Mouse (Mus musculus): ENCODE measurements at regions not wholly inside any gene's neighbourhood (a gene's known extent, or its start where the extent isn't known, plus 50 kb on each side); places are given as distances from the start of the nearest gene placed in this dataset.
A peak's percentile ranks its signal among the peaks of the same experiment; 100 is the strongest.

- no peak for TF ChIP-seq POLR2A (IDR thresholded peaks at IDR 0.05; ENCODE audit: insufficient read depth, low read length)
- no peak for TF ChIP-seq CTCF (IDR thresholded peaks at IDR 0.05; ENCODE audit: low read depth, low read length)
- no peak for TF ChIP-seq EP300 (IDR thresholded peaks at IDR 0.05; ENCODE audit: insufficient read depth, low read depth, low read length)
- no peaks in the 10 kb centered on the region for H3K4me1 ChIP-seq (ENCODE audit: control insufficient read depth, insufficient read depth, low read length)
- H3K4me3 ChIP-seq (ENCODE audit: low read depth, low read length) = no peak overlapping the region
- no peak overlapping the region for H3K9ac ChIP-seq (ENCODE audit: low read depth, poor library complexity, severe bottlenecking)
- H3K27me3 ChIP-seq (ENCODE audit: control insufficient read depth, insufficient read depth, low read length, poor library complexity, severe bottlenecking) = no peaks in the 10 kb centered on the region
- H3K27ac ChIP-seq (ENCODE audit: insufficient read depth, low read length) = peak overlapping the region; percentile 23
- H3K9me3 ChIP-seq (replicated peaks; ENCODE audit: control insufficient read depth, insufficient read depth, low read length, poor library complexity, severe bottlenecking) = peaks cover 28% of the 10 kb centered on the region
- H3K36me3 ChIP-seq (ENCODE audit: control insufficient read depth, insufficient read depth, low read length, poor library complexity, severe bottlenecking) = 0 out of 2 replicates have a peak, but pooled peaks cover 10% of the 10 kb centered on the region
Observed at GRCm38 (mm10) chr5:64401737-64402136, 245.6 kb downstream of the Tbc1d1 start.

DNA sequence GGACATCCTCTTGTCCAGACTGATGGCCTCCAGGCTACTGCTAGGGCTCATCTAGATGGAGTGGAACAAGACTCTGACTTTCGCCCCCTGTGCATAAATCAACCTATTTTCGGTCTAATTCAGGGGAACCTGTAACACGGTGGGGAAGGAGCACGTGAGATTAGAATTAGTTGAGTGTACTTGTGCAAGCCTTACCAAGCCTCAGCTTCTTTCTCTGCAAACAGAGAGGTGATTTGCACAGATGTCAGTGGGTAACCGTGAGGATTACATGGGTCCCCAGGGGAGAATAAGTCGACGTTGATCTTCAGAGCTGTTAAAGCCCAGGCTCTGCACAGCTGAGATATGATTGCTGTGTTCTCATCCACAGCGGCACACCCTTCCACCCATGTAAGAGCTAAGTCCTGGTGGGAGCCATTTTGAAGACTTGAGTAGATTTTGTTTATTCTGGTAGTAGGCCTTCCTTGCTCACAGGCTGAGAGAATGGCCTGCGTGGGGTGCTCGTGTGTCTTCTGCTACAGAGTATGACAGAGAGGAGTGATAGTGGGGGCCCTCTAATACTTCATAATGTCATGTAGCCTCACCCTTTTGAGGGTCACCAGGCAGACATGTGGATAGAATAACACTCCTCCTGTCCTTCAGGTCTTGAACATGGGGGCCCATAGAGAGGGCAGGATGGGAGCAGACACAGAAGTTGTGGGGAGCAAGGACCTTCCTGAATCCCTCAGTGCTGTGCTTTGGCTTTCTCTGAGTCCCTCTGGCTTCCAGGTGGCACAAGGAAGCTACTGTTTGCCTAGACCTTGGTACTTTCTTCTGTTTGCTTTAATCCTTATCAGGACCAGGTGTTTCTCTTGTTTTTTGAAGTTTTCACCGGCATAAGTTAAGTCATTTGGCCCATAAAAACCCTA, 247.2 kb downstream of the Tbc1d1 start:
- no peaks in the 10 kb centered on the region for H3K4me1 ChIP-seq (ENCODE audit: control insufficient read depth, insufficient read depth, low read length)
- no peaks in the 10 kb centered on the region for H3K27me3 ChIP-seq (ENCODE audit: control insufficient read depth, insufficient read depth, low read length, poor library complexity, severe bottlenecking)
- H3K27ac ChIP-seq (ENCODE audit: insufficient read depth, low read length) = no peak overlapping the region
- H3K9me3 ChIP-seq (replicated peaks; ENCODE audit: control insufficient read depth, insufficient read depth, low read length, poor library complexity, severe bottlenecking) = peaks cover 28% of the 10 kb centered on the region
- no peak for TF ChIP-seq POLR2A (IDR thresholded peaks at IDR 0.05; ENCODE audit: insufficient read depth, low read length)
- TF ChIP-seq CTCF (IDR thresholded peaks at IDR 0.05; ENCODE audit: low read depth, low read length) = no peak
- no peak for TF ChIP-seq EP300 (IDR thresholded peaks at IDR 0.05; ENCODE audit: insufficient read depth, low read depth, low read length)
- no peak overlapping the region for H3K9ac ChIP-seq (ENCODE audit: low read depth, poor library complexity, severe bottlenecking)
- H3K4me3 ChIP-seq (ENCODE audit: low read depth, low read length) = no peak overlapping the region
- H3K36me3 ChIP-seq (ENCODE audit: control insufficient read depth, insufficient read depth, low read length, poor library complexity, severe bottlenecking) = 0 out of 2 replicates have a peak, but pooled peaks cover 8% of the 10 kb centered on the region

- Histone ChIP-seq H3K27me3 (ENCODE audit: control insufficient read depth, insufficient read depth, low read length, poor library complexity, severe bottlenecking) (no peaks in the 10 kb centered on the region), H3K9me3 (replicated peaks; ENCODE audit: control insufficient read depth, insufficient read depth, low read length, poor library complexity, severe bottlenecking) (peaks cover 28% of the 10 kb centered on the region), H3K36me3 (ENCODE audit: control insufficient read depth, insufficient read depth, low read length, poor library complexity, severe bottlenecking) (0 out of 2 replicates have a peak, but pooled peaks cover 8% of the 10 kb centered on the region), H3K9ac (ENCODE audit: low read depth, poor library complexity, severe bottlenecking) (no peak overlapping the region), H3K27ac (ENCODE audit: insufficient read depth, low read length) (no peak overlapping the region), H3K4me1 (ENCODE audit: control insufficient read depth, insufficient read depth, low read length) (no peaks in the 10 kb centered on the region), H3K4me3 (ENCODE audit: low read depth, low read length) (no peak overlapping the region)
- TF ChIP-seq POLR2A (IDR thresholded peaks at IDR 0.05; ENCODE audit: insufficient read depth, low read length) (no peak), CTCF (IDR thresholded peaks at IDR 0.05; ENCODE audit: low read depth, low read length) (no peak), EP300 (IDR thresholded peaks at IDR 0.05; ENCODE audit: insufficient read depth, low read depth, low read length) (no peak)
Observed at GRCm38 (mm10) chr5:64403982-64404345, 247.9 kb downstream of the Tbc1d1 start.

GRCm38 (mm10) chr5:64404512-64404911, 248.4 kb downstream of the Tbc1d1 start:
- no peaks in the 10 kb centered on the region for H3K27me3 ChIP-seq (ENCODE audit: control insufficient read depth, insufficient read depth, low read length, poor library complexity, severe bottlenecking)
- peaks cover 2% of the 10 kb centered on the region for H3K4me1 ChIP-seq (ENCODE audit: control insufficient read depth, insufficient read depth, low read length)
- H3K9me3 ChIP-seq (replicated peaks; ENCODE audit: control insufficient read depth, insufficient read depth, low read length, poor library complexity, severe bottlenecking) = peaks cover 25% of the 10 kb centered on the region
- H3K27ac ChIP-seq (ENCODE audit: insufficient read depth, low read length) = no peak overlapping the region
- H3K36me3 ChIP-seq (ENCODE audit: control insufficient read depth, insufficient read depth, low read length, poor library complexity, severe bottlenecking) = 0 out of 2 replicates have a peak, but pooled peaks cover 4% of the 10 kb centered on the region
- no peak overlapping the region for H3K9ac ChIP-seq (ENCODE audit: low read depth, poor library complexity, severe bottlenecking)
- no peak overlapping the region for H3K4me3 ChIP-seq (ENCODE audit: low read depth, low read length)
- TF ChIP-seq CTCF (IDR thresholded peaks at IDR 0.05; ENCODE audit: low read depth, low read length) (no peak), POLR2A (IDR thresholded peaks at IDR 0.05; ENCODE audit: insufficient read depth, low read length) (no peak), EP300 (IDR thresholded peaks at IDR 0.05; ENCODE audit: insufficient read depth, low read depth, low read length) (no peak)

DNA sequence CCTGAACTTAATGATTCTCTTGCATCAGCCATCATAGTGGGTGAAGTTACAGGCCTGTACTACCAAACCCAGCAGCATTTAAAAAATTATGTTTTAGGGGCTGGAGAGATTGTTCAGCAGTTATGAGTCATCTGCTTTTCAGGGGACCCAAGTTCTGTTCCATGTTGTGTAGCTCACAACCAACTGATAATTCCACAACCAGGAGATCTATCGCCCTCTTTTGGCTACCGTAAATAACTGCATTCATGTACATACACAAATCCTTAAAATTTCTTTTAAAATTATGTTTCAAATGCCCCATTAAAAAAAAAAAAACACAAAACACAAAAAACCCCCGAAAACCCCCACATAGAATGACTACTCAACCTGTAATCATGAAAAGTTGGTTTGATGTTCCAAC, 252.8 kb downstream of the Tbc1d1 start:
- Histone ChIP-seq H3K27me3 (ENCODE audit: control insufficient read depth, insufficient read depth, low read length, poor library complexity, severe bottlenecking) (no peaks in the 10 kb centered on the region), H3K4me3 (ENCODE audit: low read depth, low read length) (no peak overlapping the region), H3K36me3 (ENCODE audit: control insufficient read depth, insufficient read depth, low read length, poor library complexity, severe bottlenecking) (no peaks in the 10 kb centered on the region), H3K27ac (ENCODE audit: insufficient read depth, low read length) (peak overlapping the region; percentile 56), H3K9ac (ENCODE audit: low read depth, poor library complexity, severe bottlenecking) (no peak overlapping the region), H3K4me1 (ENCODE audit: control insufficient read depth, insufficient read depth, low read length) (peaks cover 3% of the 10 kb centered on the region), H3K9me3 (replicated peaks; ENCODE audit: control insufficient read depth, insufficient read depth, low read length, poor library complexity, severe bottlenecking) (peaks cover 8% of the 10 kb centered on the region)
- TF ChIP-seq CTCF (IDR thresholded peaks at IDR 0.05; ENCODE audit: low read depth, low read length) = no peak
- TF ChIP-seq POLR2A (IDR thresholded peaks at IDR 0.05; ENCODE audit: insufficient read depth, low read length) = no peak
- TF ChIP-seq EP300 (IDR thresholded peaks at IDR 0.05; ENCODE audit: insufficient read depth, low read depth, low read length) = no peak

DNA sequence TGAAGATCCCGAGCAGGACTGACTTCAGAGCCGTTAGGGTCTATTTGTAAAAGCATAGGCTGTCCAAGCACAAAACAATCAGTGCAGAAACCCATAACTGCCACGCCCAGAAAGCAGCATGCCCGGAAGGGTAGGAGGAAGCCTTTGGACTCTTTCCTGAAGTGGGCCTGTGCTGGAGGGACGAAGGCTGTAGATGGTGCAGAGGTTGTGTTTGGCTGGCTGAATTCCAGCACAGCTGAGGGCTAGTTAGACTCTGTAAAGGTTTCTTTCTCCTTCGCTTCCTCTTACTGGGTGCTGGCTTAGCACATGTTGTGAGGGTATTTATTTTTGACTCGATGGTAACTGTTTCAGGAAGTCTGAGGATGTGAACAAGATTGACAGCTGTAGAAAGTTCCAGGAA, 254.5 kb downstream of the Tbc1d1 start:
- Histone ChIP-seq H3K27me3 (ENCODE audit: control insufficient read depth, insufficient read depth, low read length, poor library complexity, severe bottlenecking) (no peaks in the 10 kb centered on the region), H3K9ac (ENCODE audit: low read depth, poor library complexity, severe bottlenecking) (no peak overlapping the region), H3K4me3 (ENCODE audit: low read depth, low read length) (no peak overlapping the region), H3K9me3 (replicated peaks; ENCODE audit: control insufficient read depth, insufficient read depth, low read length, poor library complexity, severe bottlenecking) (no peaks in the 10 kb centered on the region), H3K36me3 (ENCODE audit: control insufficient read depth, insufficient read depth, low read length, poor library complexity, severe bottlenecking) (no peaks in the 10 kb centered on the region), H3K27ac (ENCODE audit: insufficient read depth, low read length) (peak overlapping the region; percentile 3; the same call in 1 of the 2 replicates), H3K4me1 (ENCODE audit: control insufficient read depth, insufficient read depth, low read length) (peaks cover 3% of the 10 kb centered on the region)
- TF ChIP-seq POLR2A (IDR thresholded peaks at IDR 0.05; ENCODE audit: insufficient read depth, low read length) (no peak), EP300 (IDR thresholded peaks at IDR 0.05; ENCODE audit: insufficient read depth, low read depth, low read length) (peak; percentile 47; the same call in 1 of the 2 replicates)

Data from ES-Bruce4 (cell line).